Mouse (Mus musculus): ENCODE results near the gene Fbp2.

GRCm38 (mm10) chr13:62879831-62880615, 21.8 kb upstream of the Fbp2 start:
- no peak for TF ChIP-seq CTCF (IDR thresholded peaks at IDR 0.05; ENCODE audit: low read depth)
- no peak for TF ChIP-seq EP300 (IDR thresholded peaks at IDR 0.05; ENCODE audit: low read depth)

All from heart, postnatal 0 days (tissue).